Mouse (Mus musculus) urinary bladder, postnatal 0 days (tissue): ENCODE measurements around the gene Thoc6. TPM values are rescaled to one million over a fixed set of nuclear protein-coding genes. Genes with fewer than 3 reads are reported as not detected.

Source experiments
- polyA plus RNA-seq: library from polyadenylated mRNA; unstranded; fragments of >200 nt; fragmentation: Nextera tagmentation; extraction: Ambion mirVana; gene quantifications from 2 replicates; pipeline ENCODE4 v1.2.1, GENCODE M21; 2015

Gene Thoc6
- 18.7 and 18.8 TPM in 2 replicates for polyA plus RNA-seq

DNA sequence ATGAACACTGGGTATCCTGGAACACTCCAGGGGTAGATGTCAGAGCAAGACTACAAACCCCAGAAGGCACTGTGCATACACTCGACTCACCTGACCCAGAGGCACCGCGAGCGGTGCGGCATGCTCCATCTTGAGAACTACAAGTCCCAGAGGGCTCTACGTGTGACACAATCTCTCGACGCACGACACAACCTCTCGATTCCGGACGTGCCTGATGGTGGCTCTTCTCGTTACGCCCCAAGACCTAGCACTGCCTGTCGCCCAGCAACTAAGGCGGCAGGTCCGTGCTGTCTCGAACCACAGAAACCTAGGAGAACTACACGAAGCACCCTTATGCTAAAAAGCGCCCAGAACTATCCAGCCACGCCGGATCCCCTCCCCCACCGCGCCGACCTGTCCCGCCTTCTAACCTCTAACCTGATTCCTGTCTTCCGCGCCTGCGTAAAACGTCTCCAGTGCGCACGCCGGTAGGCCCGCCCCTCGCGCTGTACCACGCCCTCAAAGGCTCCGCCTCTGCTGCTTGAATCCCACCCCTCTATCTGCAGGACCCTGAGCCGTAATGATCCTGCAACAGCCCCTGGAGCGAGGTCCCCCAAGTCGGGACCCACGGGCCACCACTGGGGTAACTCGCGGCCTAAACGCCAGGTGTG is at the start of gene Thoc6, which contains the start of gene Hcfc1r1:
Gene Thoc6 (minus strand): TSS at position 459 of the 650 bp plus-strand sequence.
Gene Hcfc1r1 (plus strand): TSS at position 173 of the 650 bp plus-strand sequence.

GRCm38 (mm10) chr17:23722376-23723125 is 48.9 kb upstream of the Thoc6 start, which contains the start of gene 1520401A03Rik:
1520401A03Rik (minus strand) TSS chr17:23722783.

GRCm38 (mm10) chr17:23683856-23684672 is 10.4 kb upstream of the Thoc6 start, which contains the start of gene Cldn9:
Cldn9 (minus strand) TSS chr17:23684026.

GRCm38 (mm10) chr17:23679127-23679835 is 5.6 kb upstream of the Thoc6 start, which contains the start of gene Cldn6:
Cldn6 (plus strand) TSS chr17:23679249.

GRCm38 (mm10) chr17:23677236-23677679 is 3.6 kb upstream of the Thoc6 start, which contains the start of gene Tnfrsf12a:
Tnfrsf12a (minus strand) TSS chr17:23677468.

DNA sequence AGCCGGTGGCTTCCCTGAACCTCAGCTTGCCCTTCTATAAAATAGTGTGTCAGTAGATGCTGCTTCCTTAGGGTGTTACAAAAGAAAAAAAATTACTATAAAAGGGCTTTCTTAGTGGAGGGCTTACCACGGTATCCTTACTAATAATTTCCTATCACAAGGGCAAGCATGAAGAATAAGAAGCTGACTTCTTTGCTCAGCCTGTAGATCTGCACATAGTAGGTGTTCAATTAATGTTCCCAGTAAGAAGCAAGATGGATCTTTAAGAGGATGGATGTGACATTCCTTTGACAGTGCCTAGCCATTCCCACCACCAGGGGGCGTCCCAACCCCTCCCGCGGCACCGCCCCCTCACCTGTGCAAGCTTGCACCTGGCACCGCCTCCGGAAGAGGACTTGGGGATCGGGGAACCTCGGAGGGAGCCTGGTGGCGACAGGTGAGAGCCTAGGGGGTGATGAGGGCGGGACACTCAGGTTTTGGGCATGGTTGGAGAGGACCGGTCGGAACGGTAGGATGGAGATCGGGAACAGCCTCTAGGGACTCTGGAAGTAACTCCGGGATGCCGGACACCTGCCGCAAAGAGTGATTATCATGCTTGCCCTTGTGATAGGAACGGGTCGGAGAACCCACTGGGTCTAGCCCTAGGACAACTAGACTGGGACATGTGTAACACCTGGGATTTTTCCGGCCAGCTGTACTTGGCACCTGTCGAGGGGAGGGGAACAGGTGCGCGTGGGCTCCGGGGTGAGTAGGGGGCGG is 13.4 kb downstream of the Thoc6 start, which contains the start of gene Bicdl2:
Gene Bicdl2 (plus strand): TSS at position 390 of the 759 bp plus-strand sequence.

GRCm38 (mm10) chr17:23644613-23645495 is 28.8 kb downstream of the Thoc6 start, which contains the start of gene Mmp25:
Mmp25 (minus strand) TSS chr17:23645277.

Other genes with a start within 250 kb of the Thoc6 start
- gene Vmn2r117, start 194.2 kb downstream of the Thoc6 start, polyA plus RNA-seq, result not detected in 2 replicates
- 8.0 TPM in 2 replicates for gene Zfp213, start 109.6 kb downstream of the Thoc6 start, polyA plus RNA-seq
- 4.9 and 5.1 TPM in 2 replicates for gene Zfp13, start 74.4 kb downstream of the Thoc6 start, polyA plus RNA-seq
- not detected in 2 replicates for gene Zscan10, start 73.0 kb downstream of the Thoc6 start, polyA plus RNA-seq
- 0.11 and 0.14 TPM in 2 replicates for gene Mmp25, start 28.6 kb downstream of the Thoc6 start, polyA plus RNA-seq
- 6.3 and 8.5 TPM in 2 replicates for gene Bicdl2, start 13.4 kb downstream of the Thoc6 start, polyA plus RNA-seq
- gene Hcfc1r1, start 286 bp downstream of the Thoc6 start, polyA plus RNA-seq, result 272 and 288 TPM in 2 replicates
- 82.9 and 116 TPM in 2 replicates for gene Tnfrsf12a, start 3.6 kb upstream of the Thoc6 start, polyA plus RNA-seq
- 0.15 and 0.33 TPM in 2 replicates for gene Cldn6, start 5.4 kb upstream of the Thoc6 start, polyA plus RNA-seq
- gene Cldn9, start 10.1 kb upstream of the Thoc6 start, polyA plus RNA-seq, result not detected in 2 replicates
- 0.04 TPM in 1 of 2 replicates, not detected in the other for gene 1520401A03Rik, start 48.9 kb upstream of the Thoc6 start, polyA plus RNA-seq
- gene Pkmyt1, start 52.5 kb upstream of the Thoc6 start, polyA plus RNA-seq, result 19.7 and 21.9 TPM in 2 replicates
- 21.7 and 28.3 TPM in 2 replicates for gene Paqr4, start 67.0 kb upstream of the Thoc6 start, polyA plus RNA-seq
- 0.07 and 0.13 TPM in 2 replicates for gene Kremen2, start 72.0 kb upstream of the Thoc6 start, polyA plus RNA-seq
- 26.5 and 28.3 TPM in 2 replicates for gene Flywch1, start 97.7 kb upstream of the Thoc6 start, polyA plus RNA-seq
- gene Flywch2, start 112.2 kb upstream of the Thoc6 start, polyA plus RNA-seq, result 11.5 and 14.0 TPM in 2 replicates
- 230 and 239 TPM in 2 replicates for gene Srrm2, start 116.7 kb upstream of the Thoc6 start, polyA plus RNA-seq
- 1,134 TPM in 2 replicates for gene Elob, start 155.3 kb upstream of the Thoc6 start, polyA plus RNA-seq
- gene Prss33, start 162.2 kb upstream of the Thoc6 start, polyA plus RNA-seq, result not detected in 2 replicates
- gene Prss32, start 170.0 kb upstream of the Thoc6 start, polyA plus RNA-seq, result 1.1 and 1.5 TPM in 2 replicates
- 0.12 TPM in 1 of 2 replicates, not detected in the other for gene Prss41, start 170.3 kb upstream of the Thoc6 start, polyA plus RNA-seq
- gene Prss21, start 194.2 kb upstream of the Thoc6 start, polyA plus RNA-seq, result not detected in 2 replicates
- not detected in 2 replicates for gene Dcpp1, start 207.0 kb upstream of the Thoc6 start, polyA plus RNA-seq
- gene Dcpp2, start 207.0 kb upstream of the Thoc6 start, polyA plus RNA-seq, result not detected in 2 replicates
- not detected in 2 replicates for gene Dcpp3, start 243.6 kb upstream of the Thoc6 start, polyA plus RNA-seq